Mouse (Mus musculus): Measurements from ENCODE around the gene Vmn1r35. TPM values are rescaled to one million over a fixed set of nuclear protein-coding genes. Genes with fewer than 3 reads are reported as not detected.
"Not testable (repeated sequence)": the region's sequence is repeated elsewhere in the genome, so short reads cannot be mapped to it uniquely, and the experiment has no call there.

Gene Vmn1r35
- not detected in 2 replicates for polyA plus RNA-seq (2015; fragmentation: Nextera tagmentation; extraction: Ambion mirVana)

DNA sequence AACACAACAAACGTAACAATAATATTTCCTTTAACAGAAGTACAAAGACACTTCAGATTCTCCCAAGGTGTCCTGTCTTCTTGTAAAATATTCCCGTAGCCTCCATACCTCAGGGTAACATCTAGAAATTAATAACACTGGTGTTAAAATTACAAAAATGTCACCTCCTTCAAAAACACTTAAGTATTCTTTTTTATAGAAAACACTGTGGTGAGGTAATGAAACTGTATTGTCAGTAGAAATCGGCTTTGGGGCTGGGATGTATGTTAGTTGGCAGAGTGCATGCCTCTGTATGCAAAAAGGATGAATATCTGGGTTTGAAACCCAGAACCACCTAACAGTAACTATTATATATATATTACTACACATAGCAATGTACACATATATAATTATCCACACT is at the start of gene Vmn1r35:
Gene Vmn1r35, minus strand, starts transcription at position 101 of the 400 bp plus-strand sequence.
- Histone ChIP-seq H3K36me3 (replicated peaks) (no peaks in the 10 kb centered on the region), H3K4me3 (replicated peaks) (no peak within 1 kb of the TSS), H3K27ac (replicated peaks) (no peak within 1 kb of the TSS), H3K9ac (no peak within 1 kb of the TSS), H3K4me2 (no peak within 1 kb of the TSS), H3K9me3 (replicated peaks) (no peaks in the 10 kb centered on the region), H3K4me1 (replicated peaks) (no peaks in the 10 kb centered on the region), H3K27me3 (no peaks in the 10 kb centered on the region)
- 58% methylated on average over 3 of the region's 3 CpGs for WGBS (ENCODE audit: insufficient replicate concordance)
- no peak for ATAC-seq (ENCODE audit: insufficient read depth)

DNA sequence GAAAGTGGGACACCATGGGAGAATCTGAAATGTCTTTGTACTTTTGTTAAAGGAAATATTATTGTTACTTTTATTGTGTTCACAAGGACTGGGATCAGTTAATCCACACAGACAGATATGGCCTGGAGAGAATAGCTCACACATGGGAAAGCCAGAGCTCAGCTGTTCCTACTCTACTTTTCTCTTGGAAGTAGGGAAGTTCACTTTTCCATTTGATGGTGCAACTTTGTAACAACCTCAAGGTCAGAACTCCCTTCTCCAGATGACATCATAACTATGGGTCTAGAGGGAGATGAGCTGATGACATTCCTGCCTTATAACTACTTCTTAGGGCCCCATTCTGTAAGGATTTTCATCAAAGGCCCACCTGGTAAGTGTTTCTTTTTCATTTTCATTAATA is 43.4 kb upstream of the Vmn1r35 start, which contains the start of gene Vmn1r37:
Gene Vmn1r37, plus strand, starts transcription at position 301 of the 400 bp plus-strand sequence.
- ATAC-seq (ENCODE audit: insufficient read depth); H3K36me3 ChIP-seq (replicated peaks); H3K4me2 ChIP-seq; H3K4me1 ChIP-seq (replicated peaks); H3K9ac ChIP-seq; H3K27ac ChIP-seq (replicated peaks); H3K4me3 ChIP-seq (replicated peaks); H3K27me3 ChIP-seq; H3K9me3 ChIP-seq (replicated peaks): not testable (repeated sequence)

DNA sequence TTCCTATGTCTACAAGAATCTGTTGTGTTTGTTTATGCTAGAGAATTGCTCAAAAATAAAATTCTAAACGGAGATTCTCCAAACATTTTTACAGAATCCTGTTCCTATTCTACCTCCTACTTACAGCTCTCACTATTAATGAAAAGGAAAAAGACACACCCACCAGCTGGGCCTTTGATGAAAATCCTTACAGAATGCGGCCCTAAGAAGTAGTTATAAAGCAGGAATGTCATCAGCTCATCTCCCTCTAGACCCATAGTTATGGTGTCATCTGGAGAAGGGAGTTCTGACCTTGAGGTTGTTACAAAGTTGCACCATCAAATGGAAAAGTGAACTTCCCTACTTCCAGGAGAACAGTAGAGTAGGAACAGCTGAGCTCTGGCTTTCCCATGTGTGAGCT is 33.4 kb upstream of the Vmn1r35 start, which contains the start of gene Vmn1r36:
Gene Vmn1r36, minus strand, starts transcription at position 101 of the 400 bp plus-strand sequence.
- not testable (repeated sequence) for H3K9me3 ChIP-seq (replicated peaks)

GRCm38 (mm10) chr6:66713854-66714253 is 28.1 kb upstream of the Vmn1r35 start:
- no peak overlapping the region for H3K9ac ChIP-seq
- H3K4me3 ChIP-seq (replicated peaks) = no peak overlapping the region
- H3K27ac ChIP-seq (replicated peaks) = no peak overlapping the region
- H3K27me3 ChIP-seq = no peaks in the 10 kb centered on the region
- WGBS (ENCODE audit: insufficient replicate concordance) = 9% methylated on average over 3 of the region's 3 CpGs
- no peaks in the 10 kb centered on the region for H3K4me1 ChIP-seq (replicated peaks)
- no peaks in the 10 kb centered on the region for H3K36me3 ChIP-seq (replicated peaks)
- H3K4me2 ChIP-seq = no peak overlapping the region
- H3K9me3 ChIP-seq (replicated peaks) = no peaks in the 10 kb centered on the region
- peak; percentile 62 for ATAC-seq (ENCODE audit: insufficient read depth)

More for the DNA sequence above, 33.4 kb upstream of the Vmn1r35 start, which contains the start of gene Vmn1r36:
- H3K27me3 ChIP-seq; H3K9ac ChIP-seq; H3K36me3 ChIP-seq (replicated peaks); H3K4me1 ChIP-seq (replicated peaks); ATAC-seq (ENCODE audit: insufficient read depth); H3K4me3 ChIP-seq (replicated peaks); H3K27ac ChIP-seq (replicated peaks); H3K4me2 ChIP-seq: not testable (repeated sequence)
- 32% methylated on average over 2 of the region's 2 CpGs for WGBS (ENCODE audit: insufficient replicate concordance)

DNA sequence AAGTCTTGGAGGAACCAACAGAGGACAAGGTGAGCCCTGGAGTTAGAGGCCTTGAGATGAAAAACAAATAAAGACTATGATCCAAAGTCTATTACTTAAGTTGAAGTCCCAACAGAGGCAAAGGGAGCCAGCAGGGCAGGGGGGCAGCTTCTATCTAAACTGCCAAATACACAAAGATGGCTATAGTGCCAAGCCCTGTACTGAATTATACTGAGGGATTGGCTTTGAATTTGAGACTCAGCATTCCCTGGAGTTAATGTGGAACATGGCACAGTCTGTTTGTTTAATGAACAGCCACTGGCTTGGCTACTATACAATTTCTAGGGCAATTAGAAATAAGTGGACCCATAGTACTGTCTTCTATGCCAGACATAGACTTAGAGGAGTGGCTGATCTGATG is 23.2 kb upstream of the Vmn1r35 start:
- no peaks in the 10 kb centered on the region for H3K36me3 ChIP-seq (replicated peaks)
- H3K4me1 ChIP-seq (replicated peaks) = no peaks in the 10 kb centered on the region
- no peaks in the 10 kb centered on the region for H3K27me3 ChIP-seq
- H3K9ac ChIP-seq = no peak overlapping the region
- no peak overlapping the region for H3K4me2 ChIP-seq
- no peak for ATAC-seq (ENCODE audit: insufficient read depth)
- no peaks in the 10 kb centered on the region for H3K9me3 ChIP-seq (replicated peaks)
- no peak overlapping the region for H3K4me3 ChIP-seq (replicated peaks)
- H3K27ac ChIP-seq (replicated peaks) = no peak overlapping the region

DNA sequence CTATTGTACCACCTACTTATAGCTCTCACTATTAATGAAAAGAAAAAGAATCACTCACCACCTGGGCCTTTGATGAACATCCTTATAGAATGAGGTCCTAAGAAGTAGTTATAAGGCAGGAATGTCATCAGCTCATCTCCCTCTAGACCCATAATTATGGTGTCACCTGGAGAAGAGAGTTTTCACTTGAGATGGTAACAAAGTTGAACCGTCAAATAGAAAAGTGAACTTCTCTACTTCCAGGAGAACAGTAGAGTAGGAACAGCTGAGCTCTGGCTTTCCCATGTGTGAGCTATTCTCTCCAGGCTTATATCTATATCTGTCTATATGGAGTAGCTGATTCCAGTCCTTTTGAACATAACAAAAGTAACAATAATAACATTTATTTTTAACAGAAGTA is 41.9 kb downstream of the Vmn1r35 start, which contains the start of gene Vmn1r34:
Gene Vmn1r34, minus strand, starts transcription at position 101 of the 400 bp plus-strand sequence.
- Histone ChIP-seq H3K27me3 (no peaks in the 10 kb centered on the region), H3K4me1 (replicated peaks) (no peaks in the 10 kb centered on the region), H3K27ac (replicated peaks) (no peak within 1 kb of the TSS), H3K9ac (no peak within 1 kb of the TSS), H3K36me3 (replicated peaks) (no peaks in the 10 kb centered on the region), H3K4me3 (replicated peaks) (no peak within 1 kb of the TSS), H3K4me2 (no peak within 1 kb of the TSS), H3K9me3 (replicated peaks) (no peaks in the 10 kb centered on the region)
- WGBS (ENCODE audit: insufficient replicate concordance) = 63% methylated on average over 1 of the region's 1 CpGs
- no peak for ATAC-seq (ENCODE audit: insufficient read depth)

Other genes starting within 250 kb of the Vmn1r35 start
- 62.1 and 68.9 TPM in 2 replicates for gene Mad2l1, start 150.5 kb downstream of the Vmn1r35 start, polyA plus RNA-seq (2015; fragmentation: Nextera tagmentation; extraction: Ambion mirVana)
- gene Vmn1r32, start 125.8 kb downstream of the Vmn1r35 start, polyA plus RNA-seq (2015; fragmentation: Nextera tagmentation; extraction: Ambion mirVana) = 0.03 and 0.06 TPM in 2 replicates
- not detected in 2 replicates for gene Vmn1r33, start 67.6 kb downstream of the Vmn1r35 start, polyA plus RNA-seq (2015; fragmentation: Nextera tagmentation; extraction: Ambion mirVana)
- gene Vmn1r34, start 42.0 kb downstream of the Vmn1r35 start, polyA plus RNA-seq (2015; fragmentation: Nextera tagmentation; extraction: Ambion mirVana) = not detected in 2 replicates
- gene Vmn1r36, start 33.3 kb upstream of the Vmn1r35 start, polyA plus RNA-seq (2015; fragmentation: Nextera tagmentation; extraction: Ambion mirVana) = not detected in 2 replicates
- not detected in 2 replicates for gene Vmn1r37, start 43.5 kb upstream of the Vmn1r35 start, polyA plus RNA-seq (2015; fragmentation: Nextera tagmentation; extraction: Ambion mirVana)
- gene Vmn1r38, start 96.7 kb upstream of the Vmn1r35 start, polyA plus RNA-seq (2015; fragmentation: Nextera tagmentation; extraction: Ambion mirVana) = not detected in 2 replicates
- gene Vmn1r39, start 124.7 kb upstream of the Vmn1r35 start, polyA plus RNA-seq (2015; fragmentation: Nextera tagmentation; extraction: Ambion mirVana) = not detected in 2 replicates
- 27.8 and 31.2 TPM in 2 replicates for gene Gng12, start 210.5 kb upstream of the Vmn1r35 start, polyA plus RNA-seq (2015; fragmentation: Nextera tagmentation; extraction: Ambion mirVana)